ENCODE assay signal across 21 mouse cellular contexts in genomic region chr1:141149899-141150298, GRCm38 (mm10).
"Had no signal": no experiment of that assay in that cellular context is flagged by ENCODE, and none has a peak within 500 bp of the region (broad histone marks: within the 10 kb centered on the region; RNA-seq: fewer than 3 reads in every experiment).

No protein-coding gene starts in this region.

- H3K36me3 ChIP-seq: liver, embryonic 13.5 days; liver, embryonic 15.5 days; midbrain, embryonic 10.5 days; midbrain, embryonic 12.5 days; neural tube, embryonic 13.5 days; neural tube, embryonic 15.5 days had no signal

- H3K27me3 ChIP-seq: liver, embryonic 13.5 days; liver, embryonic 15.5 days; midbrain, embryonic 12.5 days; neural tube, embryonic 13.5 days; neural tube, embryonic 15.5 days had no signal

- DNase-seq: liver, embryonic 13.5 days; liver, postnatal 0 days; lung, postnatal 14 days; midbrain, embryonic 14.5 days; retina, postnatal 1 day; right cerebral cortex, adult 18-20 months; right cerebral cortex, postnatal 25 days; right cerebral cortex, postnatal 4 days; spleen, adult 18-20 months; thymus, adult 18-20 months; thymus, postnatal 14 days; thymus, postnatal 36 days had no signal

- H3K9ac ChIP-seq: liver, embryonic 13.5 days; liver, embryonic 15.5 days; liver, postnatal 0 days; midbrain, embryonic 12.5 days; neural tube, embryonic 13.5 days; neural tube, embryonic 15.5 days had no signal

- H3K27ac ChIP-seq: liver, embryonic 13.5 days; liver, embryonic 15.5 days; macrophage; midbrain, embryonic 10.5 days; midbrain, embryonic 12.5 days; neural tube, embryonic 13.5 days; neural tube, embryonic 15.5 days had no signal

- H3K9me3 ChIP-seq: liver, embryonic 13.5 days; liver, embryonic 15.5 days; midbrain, embryonic 10.5 days; midbrain, embryonic 12.5 days; neural tube, embryonic 13.5 days; neural tube, embryonic 15.5 days had no signal

- H3K4me2 ChIP-seq: liver, embryonic 11.5 days; liver, embryonic 13.5 days; liver, embryonic 15.5 days; midbrain, embryonic 12.5 days; neural tube, embryonic 13.5 days; neural tube, embryonic 15.5 days had no signal

- ATAC-seq: liver, postnatal 0 days; midbrain, embryonic 16.5 days had no signal

- H3K4me1 ChIP-seq: liver, embryonic 13.5 days; liver, embryonic 15.5 days; midbrain, embryonic 10.5 days; midbrain, embryonic 12.5 days; neural tube, embryonic 13.5 days; neural tube, embryonic 15.5 days had no signal

- H3K4me3 ChIP-seq: liver, embryonic 13.5 days; liver, embryonic 15.5 days; midbrain, embryonic 10.5 days; midbrain, embryonic 12.5 days; myocyte; neural tube, embryonic 13.5 days; neural tube, embryonic 15.5 days had no signal
